ENCODE assay signal across 8 mouse cellular contexts in the genomic region with DNA sequence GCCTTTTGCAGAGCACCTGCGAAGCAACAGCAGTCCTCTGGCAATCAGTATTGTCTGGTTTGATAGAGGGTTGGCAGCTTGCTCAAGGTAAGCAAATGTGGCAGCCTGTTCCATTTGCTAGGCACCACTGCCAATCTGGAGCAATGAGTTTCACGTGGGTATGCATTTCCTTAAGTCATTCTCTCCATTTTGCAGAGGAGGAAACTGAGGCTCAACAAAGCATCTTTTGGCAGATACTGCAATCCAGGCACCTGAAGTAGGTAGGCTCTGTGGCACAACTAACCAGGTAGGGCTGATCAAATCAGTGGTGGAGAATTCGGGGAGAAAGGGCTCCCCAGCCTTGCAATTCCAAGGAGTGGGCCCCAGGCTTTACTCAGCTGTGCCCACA. TPM values are rescaled to one million over a fixed set of nuclear protein-coding genes. Genes with fewer than 3 reads are reported as not detected.
DNase-seq lines count a peak whose midpoint lies in the region; ATAC-seq and TF ChIP-seq lines count a peak whose summit lies in the region.

Slc6a9 (plus strand) TSS at position 50 of the 388 bp plus-strand sequence.

- TF ChIP-seq POLR2A in bone marrow, adult 2 months (IDR thresholded peaks at IDR 0.05; ENCODE audit: borderline replicate concordance, control insufficient read depth, low read depth, low read length): no peak
- no peak for TF ChIP-seq POLR2A in limb, embryonic 14.5 days (IDR thresholded peaks at IDR 0.05; ENCODE audit: borderline replicate concordance, extremely low read depth, insufficient read depth, insufficient read length)

- no peak for TF ChIP-seq CTCF in bone marrow, adult 2 months (IDR thresholded peaks at IDR 0.05; ENCODE audit: control insufficient read depth, insufficient read depth, low read length)

- H3K9ac ChIP-seq in kidney, embryonic 14.5 days (ENCODE audit: low read depth, low read length): peak within 1 kb of the TSS; percentile 82
- peak within 1 kb of the TSS; percentile 79 for H3K9ac ChIP-seq in forebrain, embryonic 16.5 days (replicated peaks; ENCODE audit: low read depth, low read length)
- H3K9ac ChIP-seq in limb, embryonic 14.5 days (ENCODE audit: low read depth, low read length, severe bottlenecking): peak within 1 kb of the TSS; percentile 71

- no peak for DNase-seq in kidney, adult 8-10 months
- no peak for DNase-seq in limb, embryonic 14.5 days (ENCODE audit: low spot score)
- no peak for DNase-seq in retina, embryonic 14.5 days (ENCODE audit: low spot score)
- DNase-seq in cerebellum, postnatal 4 days (ENCODE audit: low spot score in 2 of 2): no peak
- DNase-seq in frontal cortex, postnatal 36 days (ENCODE audit: low spot score in 2 of 2): no peak

- peak within 1 kb of the TSS; percentile 96 for H3K4me2 ChIP-seq in kidney, embryonic 14.5 days (replicated peaks; ENCODE audit: low read depth, low read length)
- peak within 1 kb of the TSS; percentile 98 for H3K4me2 ChIP-seq in forebrain, embryonic 16.5 days (ENCODE audit: low read length)
- peak within 1 kb of the TSS; percentile 80 for H3K4me2 ChIP-seq in limb, embryonic 14.5 days (replicated peaks; ENCODE audit: low read depth, low read length, severe bottlenecking)

- peak within 1 kb of the TSS; percentile 79 for H3K27ac ChIP-seq in kidney, embryonic 14.5 days (ENCODE audit: low read depth, low read length)
- H3K27ac ChIP-seq in bone marrow, adult 2 months (ENCODE audit: control insufficient read depth, insufficient read depth, low read depth, low read length, poor library complexity): peak within 1 kb of the TSS; percentile 92
- H3K27ac ChIP-seq in forebrain, embryonic 16.5 days (ENCODE audit: low read length): peak within 1 kb of the TSS; percentile 77
- H3K27ac ChIP-seq in limb, embryonic 14.5 days (replicated peaks; ENCODE audit: low read depth, low read length): peak within 1 kb of the TSS; percentile 87

- peak within 1 kb of the TSS; percentile 87 for H3K4me3 ChIP-seq in kidney, embryonic 14.5 days (ENCODE audit: low read length)
- H3K4me3 ChIP-seq in bone marrow, adult 2 months (replicated peaks; ENCODE audit: control insufficient read depth, low read depth, low read length): peak within 1 kb of the TSS; percentile 87
- peak within 1 kb of the TSS; percentile 79 for H3K4me3 ChIP-seq in forebrain, embryonic 16.5 days (replicated peaks; ENCODE audit: low read length)
- H3K4me3 ChIP-seq in limb, embryonic 14.5 days (replicated peaks; ENCODE audit: low read length): peak within 1 kb of the TSS; percentile 78

- no peaks in the 10 kb centered on the region for H3K36me3 ChIP-seq in kidney, embryonic 14.5 days (ENCODE audit: control insufficient read depth, insufficient read depth, low read length)
- H3K36me3 ChIP-seq in forebrain, embryonic 16.5 days (ENCODE audit: control insufficient read depth, insufficient read depth): no peaks in the 10 kb centered on the region
- H3K36me3 ChIP-seq in limb, embryonic 14.5 days (ENCODE audit: control insufficient read depth, insufficient read depth, low read length): no peaks in the 10 kb centered on the region

- 0 out of 2 replicates have a peak, but pooled peaks cover 25% of the 10 kb centered on the region for H3K4me1 ChIP-seq in kidney, embryonic 14.5 days (ENCODE audit: control insufficient read depth, insufficient read depth, low read length)
- H3K4me1 ChIP-seq in bone marrow, adult 2 months (ENCODE audit: control insufficient read depth, insufficient read depth, low read length): peaks cover 6% of the 10 kb centered on the region
- peaks cover 17% of the 10 kb centered on the region for H3K4me1 ChIP-seq in forebrain, embryonic 16.5 days (replicated peaks; ENCODE audit: control insufficient read depth, insufficient read depth, low read length)
- peaks cover 13% of the 10 kb centered on the region for H3K4me1 ChIP-seq in limb, embryonic 14.5 days (ENCODE audit: control insufficient read depth, insufficient read depth, low read length)

- no peaks in the 10 kb centered on the region; the same call in 1 of the 2 replicates for H3K27me3 ChIP-seq in kidney, embryonic 14.5 days (ENCODE audit: control insufficient read depth, insufficient read depth, low read length)
- no peaks in the 10 kb centered on the region for H3K27me3 ChIP-seq in forebrain, embryonic 16.5 days (replicated peaks; ENCODE audit: control insufficient read depth, insufficient read depth, low read length)
- H3K27me3 ChIP-seq in limb, embryonic 14.5 days (ENCODE audit: control insufficient read depth, insufficient read depth, low read length): no peaks in the 10 kb centered on the region

- ATAC-seq in kidney, embryonic 14.5 days (ENCODE audit: low FRiP score, low TSS enrichment): no peak
- no peak for ATAC-seq in forebrain, embryonic 16.5 days
- ATAC-seq in limb, embryonic 14.5 days (ENCODE audit: low FRiP score, low read depth): no peak

- no peaks in the 10 kb centered on the region for H3K9me3 ChIP-seq in kidney, embryonic 14.5 days (ENCODE audit: control insufficient read depth, low read length)
- no peaks in the 10 kb centered on the region for H3K9me3 ChIP-seq in forebrain, embryonic 16.5 days (ENCODE audit: control insufficient read depth, low read length)
- H3K9me3 ChIP-seq in limb, embryonic 14.5 days (ENCODE audit: control insufficient read depth, low read length): no peaks in the 10 kb centered on the region

- 21% methylated on average over 3 of the region's 3 CpGs for WGBS in kidney, embryonic 14.5 days
- WGBS in bone marrow, adult 2 months: 38% methylated on average over 3 of the region's 3 CpGs
- 21% methylated on average over 3 of the region's 3 CpGs for WGBS in forebrain, embryonic 16.5 days
- 19% methylated on average over 3 of the region's 3 CpGs for WGBS in limb, embryonic 14.5 days

RNA-seq across cellular contexts. Expression of gene Slc6a9, which starts in this region (rescaled TPM):
- polyA plus RNA-seq in kidney, embryonic 14.5 days (2014; fragmentation: Nextera tagmentation; extraction: Ambion mirVana): 9.4 and 11.0 TPM in 2 replicates
- polyA plus RNA-seq in bone marrow, adult 2 months (2011; ENCODE audit: insufficient read depth, insufficient read length, low replicate concordance, missing spikeins): 87.0 and 92.4 TPM in 2 replicates
- 12.0 and 16.2 TPM in 2 replicates for polyA plus RNA-seq in forebrain, embryonic 16.5 days (2015; fragmentation: Nextera tagmentation; extraction: Ambion mirVana)
- polyA plus RNA-seq in limb, embryonic 14.5 days (2012; rRNA removed): 30.1 and 46.7 TPM in 2 replicates
- 9.7 and 12.2 TPM in 2 replicates for polyA plus RNA-seq in limb, embryonic 14.5 days (2014; fragmentation: Nextera tagmentation; extraction: Ambion mirVana)
